Mouse (Mus musculus) embryonic fibroblast, embryonic 13.5 days (primary cell): Measurements from ENCODE around the gene Olfr61.
"Not testable (repeated sequence)": the region's sequence is repeated elsewhere in the genome, so short reads cannot be mapped to it uniquely, and the experiment has no call there.

ENCODE experiments used
- CTCF ChIP-seq: IDR thresholded peaks from 2 replicates; pipeline ENCODE4 v1.5.1; 2011; ENCODE audit warnings: mild to moderate bottlenecking, control low read depth, low read length, moderate library complexity, borderline replicate concordance; ENCODE audit not compliant: insufficient read depth
- POLR2A ChIP-seq: IDR thresholded peaks from 2 replicates; pipeline ENCODE4 v1.6.1; 2011; ENCODE audit warnings: low read depth, mild to moderate bottlenecking, control low read depth, low read length, moderate library complexity

DNA sequence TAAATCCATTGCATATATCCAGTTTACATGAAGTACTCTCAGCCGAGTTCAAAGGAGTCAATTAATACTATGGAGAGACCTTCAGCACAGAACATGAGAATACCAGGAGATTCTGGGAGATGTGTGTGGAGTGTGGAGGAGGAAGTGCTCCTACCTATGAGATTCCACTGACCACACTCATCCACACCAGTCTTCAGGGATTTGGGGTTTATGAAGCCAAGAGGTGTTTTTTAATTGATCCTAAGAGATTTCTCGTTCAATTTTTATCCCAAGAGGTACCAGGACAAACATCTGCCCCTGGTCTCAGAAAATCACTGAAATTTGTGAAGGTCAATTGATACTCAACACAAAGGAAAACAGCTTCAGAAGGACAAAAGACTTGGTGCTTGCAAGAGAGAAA is 27.8 kb upstream of the Olfr61 start, which contains the start of gene Olfr46:
- TF ChIP-seq CTCF, POLR2A: not testable (repeated sequence)
